Mouse (Mus musculus) heart, adult 2 months (tissue): ENCODE measurements around the gene Spag17. TPM values are rescaled to one million over a fixed set of nuclear protein-coding genes. Genes with fewer than 3 reads are reported as not detected.

ENCODE experiments used
- DNase-seq, 2 experiments: peaks; one replicate each; pipeline ENCODE4 v3.0.0; 2021
- H3K27ac ChIP-seq: fragments of 200-600 bp; 2 replicates; pipeline ENCODE4 v1.8.1; 2022
- H3K27me3 ChIP-seq: fragments of 200-500 bp; 2 replicates; pipeline ENCODE4 v1.6.1; 2012; ENCODE audit warnings: mild to moderate bottlenecking, low read length, inconsistent platforms, mixed read lengths; ENCODE audit not compliant: control insufficient read depth, insufficient read depth
- H3K36me3 ChIP-seq: fragments of 200-500 bp; 2 replicates; pipeline ENCODE4 v1.6.1; 2012; ENCODE audit warnings: low read length, inconsistent platforms; ENCODE audit not compliant: control insufficient read depth, insufficient read depth
- H3K4me1 ChIP-seq: fragments of 200-500 bp; 2 replicates; pipeline ENCODE4 v1.6.1; 2011; ENCODE audit warnings: low read length; ENCODE audit not compliant: control insufficient read depth, insufficient read depth
- H3K4me3 ChIP-seq: fragments of 200-600 bp; 2 replicates; pipeline ENCODE4 v1.8.1; 2022
- H3K79me2 ChIP-seq: fragments of 200-500 bp; replicated peaks from 2 replicates; pipeline ENCODE4 v1.6.1; 2012; ENCODE audit warnings: mild to moderate bottlenecking, inconsistent platforms, low read length, moderate library complexity, mixed read lengths; ENCODE audit not compliant: control insufficient read depth, insufficient read depth
- H3K9ac ChIP-seq: fragments of 200-500 bp; 2 replicates; pipeline ENCODE4 v1.6.1; 2012; ENCODE audit warnings: low read depth, mild to moderate bottlenecking, control low read depth, inconsistent platforms, low read length, mixed read lengths
- CTCF ChIP-seq: fragments of 200-600 bp; IDR thresholded peaks from 2 replicates; pipeline ENCODE4 v1.8.1; 2022; ENCODE audit warnings: antibody characterized with exemption, mild to moderate bottlenecking, moderate library complexity
- EP300 ChIP-seq: fragments of 200-500 bp; IDR thresholded peaks from 2 replicates; pipeline ENCODE4 v1.6.1; 2011; ENCODE audit warnings: low read depth, low read length, control low read depth; ENCODE audit not compliant: insufficient read depth
- POLR2A ChIP-seq: fragments of 200-500 bp; IDR thresholded peaks from 2 replicates; pipeline ENCODE4 v1.6.1; 2011; ENCODE audit warnings: mild to moderate bottlenecking, low read depth, low read length, control low read depth; ENCODE audit not compliant: insufficient read depth
- WGBS: fragments of 180-500 bp; shearing (Covaris S2); methylation state at CpG from one replicate; pipeline ENCODE4 v1.1.7; 2018; 5-methylcytosine and 5-hydroxymethylcytosine counted together
- intact Hi-C: fragments of 180-260 bp; cut with DNase I; formaldehyde crosslinking; loops from one replicate; pipeline ENCODE4 v1.15.1; 2025
- polyA plus RNA-seq: library from polyadenylated mRNA; depleted of rRNA; stranded (reverse); fragments of >200 nt; gene quantifications from 2 replicates; pipeline ENCODE4 v1.2.3, GENCODE M21; 2012
- total RNA-seq, 2 experiments: library from RNA; stranded (reverse); gene quantifications; 2 replicates each; pipeline ENCODE4 v1.2.3; 2021

Spag17 gene
- total and polyA plus RNA-seq, 3 experiments = 0.10 TPM; not detected in 2

DNA sequence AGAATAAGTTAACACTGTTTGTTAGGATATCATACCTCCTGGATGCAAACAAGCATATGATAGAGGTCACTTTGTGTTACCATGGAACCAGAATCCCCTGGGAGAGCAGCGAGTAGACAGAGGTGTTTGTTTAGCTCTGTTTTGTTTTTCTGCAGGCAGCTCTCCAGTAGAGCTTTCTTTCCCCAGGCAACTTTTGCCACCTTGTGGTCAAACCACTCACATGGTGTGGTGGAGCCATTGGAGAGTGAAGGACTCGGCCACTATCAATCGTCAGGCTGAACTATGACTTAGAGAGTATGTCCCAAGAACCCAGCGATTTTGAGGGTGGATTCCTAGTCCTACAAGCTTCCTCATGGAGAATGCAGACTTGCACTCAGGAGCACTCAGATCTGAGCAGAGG is 146.1 kb downstream of the Spag17 start:
- H3K27ac ChIP-seq = no peak overlapping the region
- intact Hi-C loops = no loop called here
- 29% methylated on average over 4 of the region's 4 CpGs for WGBS
- H3K79me2 ChIP-seq = no peaks in the 10 kb centered on the region
- no peaks in the 10 kb centered on the region for H3K27me3 ChIP-seq
- H3K9ac ChIP-seq = no peak overlapping the region
- H3K36me3 ChIP-seq = no peaks in the 10 kb centered on the region
- H3K4me1 ChIP-seq = no peaks in the 10 kb centered on the region
- TF ChIP-seq CTCF (peak; percentile 20; the same call in 1 of the 2 replicates), POLR2A (no peak)
- DNase-seq = no peak
- H3K4me3 ChIP-seq = no peak overlapping the region

- no peaks in the 10 kb centered on the region for H3K27me3 ChIP-seq
- H3K27ac ChIP-seq = no peak overlapping the region
- intact Hi-C loops = no loop called here
- H3K79me2 ChIP-seq = no peaks in the 10 kb centered on the region
- H3K4me3 ChIP-seq = no peak overlapping the region
- WGBS = 40% methylated on average over 1 of the region's 1 CpGs
- H3K36me3 ChIP-seq = no peaks in the 10 kb centered on the region
- H3K4me1 ChIP-seq = no peaks in the 10 kb centered on the region
- H3K9ac ChIP-seq = no peak overlapping the region
- no peak for DNase-seq
- TF ChIP-seq EP300 (no peak), CTCF (no peak), POLR2A (no peak)
Observed at GRCm38 (mm10) chr3:100032969-100033368, 147.8 kb downstream of the Spag17 start.

GRCm38 (mm10) chr3:100034366-100034956 is 149.3 kb downstream of the Spag17 start:
- TF ChIP-seq EP300 = no peak
- TF ChIP-seq CTCF = no peak
- TF ChIP-seq POLR2A = no peak
- no peak overlapping the region for H3K4me3 ChIP-seq
- H3K27me3 ChIP-seq = no peaks in the 10 kb centered on the region
- intact Hi-C loops = no loop called here
- no peaks in the 10 kb centered on the region for H3K36me3 ChIP-seq
- no peak overlapping the region for H3K27ac ChIP-seq
- WGBS = 79% methylated on average over 4 of the region's 4 CpGs
- no peak for DNase-seq
- no peak overlapping the region for H3K9ac ChIP-seq
- no peaks in the 10 kb centered on the region for H3K79me2 ChIP-seq
- no peaks in the 10 kb centered on the region for H3K4me1 ChIP-seq

DNA sequence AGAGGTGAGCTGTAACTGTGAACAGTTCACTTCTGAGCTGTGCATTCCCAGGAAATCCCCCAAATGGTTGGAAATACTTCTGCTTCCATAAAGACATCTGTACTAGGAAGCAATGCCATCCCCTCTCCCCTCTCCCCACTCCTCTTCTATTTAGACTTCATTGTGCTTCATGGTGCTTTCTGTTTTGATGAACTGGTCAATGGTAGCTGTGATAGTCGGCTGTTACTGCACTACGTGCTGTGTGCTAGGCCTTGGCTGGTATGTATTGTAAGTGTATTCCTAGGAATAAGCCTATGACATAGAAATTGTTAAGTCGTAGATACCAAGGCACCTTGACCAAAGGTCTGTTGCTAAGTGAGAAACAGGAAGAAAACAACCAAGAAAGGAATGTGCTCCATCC is 149.9 kb downstream of the Spag17 start:
- Histone ChIP-seq H3K36me3 (no peaks in the 10 kb centered on the region), H3K9ac (no peak overlapping the region), H3K27me3 (no peaks in the 10 kb centered on the region), H3K79me2 (no peaks in the 10 kb centered on the region), H3K4me1 (no peaks in the 10 kb centered on the region), H3K27ac (no peak overlapping the region), H3K4me3 (no peak overlapping the region)
- no peak for DNase-seq
- intact Hi-C loops = no loop called here
- WGBS = 55% methylated on average over 3 of the region's 3 CpGs
- TF ChIP-seq EP300 (no peak), POLR2A (no peak), CTCF (no peak)

GRCm38 (mm10) chr3:100036846-100037245 is 151.6 kb downstream of the Spag17 start:
- Histone ChIP-seq H3K4me1 (no peaks in the 10 kb centered on the region), H3K4me3 (no peak overlapping the region), H3K27ac (no peak overlapping the region), H3K79me2 (no peaks in the 10 kb centered on the region), H3K9ac (no peak overlapping the region), H3K27me3 (no peaks in the 10 kb centered on the region), H3K36me3 (no peaks in the 10 kb centered on the region)
- intact Hi-C loops = no loop called here
- no peak for TF ChIP-seq EP300
- TF ChIP-seq POLR2A = no peak
- no peak for TF ChIP-seq CTCF
- DNase-seq = no peak
- WGBS = 52% methylated on average over 5 of the region's 5 CpGs

- no peak for TF ChIP-seq POLR2A
- H3K27me3 ChIP-seq = no peaks in the 10 kb centered on the region
- no peaks in the 10 kb centered on the region for H3K36me3 ChIP-seq
- no peak overlapping the region for H3K4me3 ChIP-seq
- no peak for DNase-seq
- no peaks in the 10 kb centered on the region for H3K4me1 ChIP-seq
- H3K9ac ChIP-seq = no peak overlapping the region
- 86% methylated on average over 1 of the region's 1 CpGs for WGBS
- intact Hi-C loops = no loop called here
- no peak overlapping the region for H3K27ac ChIP-seq
- H3K79me2 ChIP-seq = no peaks in the 10 kb centered on the region
Observed at GRCm38 (mm10) chr3:100074406-100074805, 189.2 kb downstream of the Spag17 start.
